Mouse (Mus musculus) embryo, embryonic 11.5 days (tissue): ENCODE data around the gene Ms4a6b.
"Not testable (repeated sequence)": the region's sequence is repeated elsewhere in the genome, so short reads cannot be mapped to it uniquely, and the experiment has no call there.

ENCODE experiments used
- DNase-seq: peaks from one replicate; pipeline ENCODE4 v3.0.0-alpha.2; 2012; ENCODE audit warnings: low read depth, low spot score

Gene Ms4a6b

GRCm38 (mm10) chr19:11533888-11534445, 17.7 kb downstream of the Ms4a6b start:
- no peak for DNase-seq

- no peak for DNase-seq
Measured at GRCm38 (mm10) chr19:11536593-11536992, 20.3 kb downstream of the Ms4a6b start, which contains the start of gene Ms4a4d. TSS of gene Ms4a4d (plus strand) at chr19:11536801.

GRCm38 (mm10) chr19:11537336-11537735, 21.0 kb downstream of the Ms4a6b start:
- DNase-seq = peak; percentile 5

GRCm38 (mm10) chr19:11540166-11540821, 24.0 kb downstream of the Ms4a6b start:
- DNase-seq = not testable (repeated sequence)

GRCm38 (mm10) chr19:11544383-11544782, 28.1 kb downstream of the Ms4a6b start:
- DNase-seq = not testable (repeated sequence)

- DNase-seq = no peak
Measured at GRCm38 (mm10) chr19:11547911-11548310, 31.6 kb downstream of the Ms4a6b start.

- DNase-seq = no peak
Measured at GRCm38 (mm10) chr19:11554726-11555125, 38.4 kb downstream of the Ms4a6b start.

GRCm38 (mm10) chr19:11559560-11559959, 43.2 kb downstream of the Ms4a6b start:
- not testable (repeated sequence) for DNase-seq

- no peak for DNase-seq
Measured at GRCm38 (mm10) chr19:11574965-11575364, 58.7 kb downstream of the Ms4a6b start.
